Mouse (Mus musculus) C2C12 (cell line): Measurements from ENCODE around the gene Gpr153.

ENCODE experiments used
- CEBPB ChIP-seq: IDR thresholded peaks from one replicate; pipeline ENCODE4 v1.6.1; 2011; ENCODE audit warnings: low read depth, mild to moderate bottlenecking, control low read depth, moderate library complexity
- CTCF ChIP-seq: IDR thresholded peaks from one replicate; pipeline ENCODE4 v1.5.1; 2011; ENCODE audit not compliant: control insufficient read depth, insufficient read depth, insufficient read length
- FOSL1 ChIP-seq: IDR thresholded peaks from one replicate; pipeline ENCODE4 v1.8.0; 2011; ENCODE audit warnings: mild to moderate bottlenecking, low read length; ENCODE audit not compliant: poor library complexity, insufficient read depth, severe bottlenecking
- MAX ChIP-seq: IDR thresholded peaks from one replicate; pipeline ENCODE4 v1.6.1; 2011; ENCODE audit warnings: mild to moderate bottlenecking, control low read depth
- MYOD1 ChIP-seq: IDR thresholded peaks from one replicate; pipeline ENCODE4 v1.6.1; 2011; ENCODE audit warnings: low read depth; ENCODE audit not compliant: control insufficient read depth, insufficient read length
- MYOG ChIP-seq: IDR thresholded peaks from one replicate; pipeline ENCODE4 v1.6.1; 2011; ENCODE audit not compliant: control insufficient read depth, insufficient read length; ENCODE audit errors: extremely low read depth
- USF1 ChIP-seq: IDR thresholded peaks from one replicate; pipeline ENCODE4 v1.6.1; 2011; ENCODE audit warnings: low read depth, mild to moderate bottlenecking, control low read depth, moderate library complexity

GRCm38 (mm10) chr4:152276389-152277347 lies 2.6 kb downstream of the Gpr153 start:
- TF ChIP-seq USF1, result no peak
- peak; percentile 78 for TF ChIP-seq CTCF
- TF ChIP-seq MYOD1, result no peak
- no peak for TF ChIP-seq MAX
- TF ChIP-seq CEBPB, result no peak
- no peak for TF ChIP-seq MYOG
- no peak for TF ChIP-seq FOSL1
